Mouse (Mus musculus) lung, postnatal 0 days (tissue): Measurements from ENCODE around the gene Prss28. TPM values are rescaled to one million over a fixed set of nuclear protein-coding genes. Genes with fewer than 3 reads are reported as not detected.

Experiments
- ATAC-seq: fragments of 200-750 bp; cut with Nextera tagmentation; 2 replicates; pipeline ENCODE4 v1.8.0; 2017; ENCODE audit warnings: moderate library complexity
- DNase-seq: peaks from one replicate; pipeline ENCODE4 v3.0.0-alpha.2; 2016; ENCODE audit warnings: low spot score
- H3K27ac ChIP-seq: fragments of 300-500 bp; sonication (generic); 2 replicates; pipeline ENCODE4 v1.5.1; 2014; ENCODE audit warnings: antibody characterized with exemption, mild to moderate bottlenecking, low read length, mixed read lengths
- H3K27me3 ChIP-seq: fragments of 300-500 bp; sonication (generic); replicated peaks from 2 replicates; pipeline ENCODE4 v1.6.1; 2014; ENCODE audit warnings: low read length, mixed read lengths; ENCODE audit not compliant: insufficient read depth
- H3K36me3 ChIP-seq: fragments of 300-500 bp; sonication (generic); 2 replicates; pipeline ENCODE4 v1.6.1; 2014; ENCODE audit warnings: low read length, mixed read lengths; ENCODE audit not compliant: insufficient read depth
- H3K4me1 ChIP-seq: fragments of 300-500 bp; sonication (generic); 2 replicates; pipeline ENCODE4 v1.6.1; 2014; ENCODE audit warnings: antibody characterized with exemption, low read depth, low read length, mixed read lengths; ENCODE audit not compliant: insufficient read depth
- H3K4me2 ChIP-seq: fragments of 300-500 bp; sonication (generic); replicated peaks from 2 replicates; pipeline ENCODE4 v1.6.1; 2014; ENCODE audit warnings: low read depth, mild to moderate bottlenecking, low read length, moderate library complexity, mixed read lengths
- H3K4me3 ChIP-seq: fragments of 300-500 bp; sonication (generic); 2 replicates; pipeline ENCODE4 v1.5.1; 2014; ENCODE audit warnings: low read depth, low read length
- H3K9ac ChIP-seq: fragments of 300-500 bp; sonication (generic); replicated peaks from 2 replicates; pipeline ENCODE4 v1.6.1; 2014; ENCODE audit warnings: low read depth, mild to moderate bottlenecking
- H3K9me3 ChIP-seq: fragments of 300-500 bp; sonication (generic); 2 replicates; pipeline ENCODE4 v1.6.1; 2016; ENCODE audit warnings: low read length, mixed read lengths
- CTCF ChIP-seq: IDR thresholded peaks from 2 replicates; pipeline ENCODE4 v1.5.1; 2016; ENCODE audit warnings: antibody characterized with exemption, mild to moderate bottlenecking
- EP300 ChIP-seq: IDR thresholded peaks from 2 replicates; pipeline ENCODE4 v1.6.1; 2016; ENCODE audit warnings: antibody characterized with exemption, mild to moderate bottlenecking, control low read depth
- WGBS: fragments of 180-500 bp; shearing (Covaris S2); extraction: QIAGEN DNeasy Blood & Tissue Kit; methylation state at CpG from one replicate; pipeline ENCODE4 v1.1.7; 2014; 5-methylcytosine and 5-hydroxymethylcytosine counted together
- polyA plus RNA-seq: library from polyadenylated mRNA; unstranded; fragments of >200 nt; fragmentation: Nextera tagmentation; extraction: Ambion mirVana; gene quantifications from 2 replicates; pipeline ENCODE4 v1.2.1, GENCODE M21; 2015

The Prss28 gene
- polyA plus RNA-seq, 1 experiment from 2014 or later, result not detected

- TF ChIP-seq CTCF (peak; percentile 25; the same call in 1 of the 2 replicates), EP300 (no peak)
- WGBS, result 34% methylated on average over 4 of the region's 4 CpGs
- no peak overlapping the region for H3K9ac ChIP-seq
These were observed 18.0 kb upstream of the Prss28 start for GRCm38 (mm10) chr17:25290411-25290810.

GRCm38 (mm10) chr17:25293495-25293894, 15.0 kb upstream of the Prss28 start:
- Histone ChIP-seq H3K36me3 (no peaks in the 10 kb centered on the region), H3K4me2 (no peak overlapping the region), H3K9me3 (no peaks in the 10 kb centered on the region), H3K4me1 (no peaks in the 10 kb centered on the region), H3K27ac (no peak overlapping the region), H3K4me3 (no peak overlapping the region), H3K9ac (no peak overlapping the region), H3K27me3 (no peaks in the 10 kb centered on the region)
- WGBS, result 42% methylated on average over 5 of the region's 5 CpGs
- ATAC-seq (no peak), DNase-seq (no peak)
- TF ChIP-seq CTCF (no peak), EP300 (no peak)

More at GRCm38 (mm10) chr17:25290411-25290810, 18.0 kb upstream of the Prss28 start:
- Histone ChIP-seq H3K27ac (no peak overlapping the region), H3K4me2 (no peak overlapping the region), H3K9me3 (no peaks in the 10 kb centered on the region), H3K27me3 (no peaks in the 10 kb centered on the region), H3K4me3 (no peak overlapping the region), H3K36me3 (no peaks in the 10 kb centered on the region), H3K4me1 (no peaks in the 10 kb centered on the region)
- no peak for ATAC-seq
- no peak for DNase-seq

- no peak overlapping the region for H3K9ac ChIP-seq
- ATAC-seq, result no peak
- no peaks in the 10 kb centered on the region for H3K27me3 ChIP-seq
- H3K4me1 ChIP-seq, result no peaks in the 10 kb centered on the region
- no peak for DNase-seq
- H3K9me3 ChIP-seq, result no peaks in the 10 kb centered on the region
- no peak overlapping the region for H3K4me2 ChIP-seq
- H3K36me3 ChIP-seq, result no peaks in the 10 kb centered on the region
- WGBS, result 32% methylated on average over 1 of the region's 1 CpGs
- H3K27ac ChIP-seq, result no peak overlapping the region
- no peak overlapping the region for H3K4me3 ChIP-seq
- TF ChIP-seq EP300 (no peak), CTCF (no peak)
These were observed 14.3 kb upstream of the Prss28 start for GRCm38 (mm10) chr17:25294111-25294510.

- Histone ChIP-seq H3K4me2 (no peak within 1 kb of the TSS), H3K9ac (no peak within 1 kb of the TSS), H3K36me3 (no peaks in the 10 kb centered on the region), H3K4me1 (no peaks in the 10 kb centered on the region), H3K27me3 (no peaks in the 10 kb centered on the region), H3K4me3 (no peak within 1 kb of the TSS), H3K27ac (no peak within 1 kb of the TSS), H3K9me3 (no peaks in the 10 kb centered on the region)
- 84% methylated on average over 5 of the region's 5 CpGs for WGBS
- TF ChIP-seq CTCF (no peak), EP300 (no peak)
- DNase-seq (no peak), ATAC-seq (no peak)
These were observed 10.4 kb upstream of the Prss28 start, which contains the start of gene Prss34 for GRCm38 (mm10) chr17:25298094-25298493. Gene Prss34, plus strand, starts transcription at chr17:25298394.

GRCm38 (mm10) chr17:25318354-25318753, 9.9 kb downstream of the Prss28 start, which contains the start of gene Prss29:
Gene Prss29, plus strand, starts transcription at chr17:25318654.
- Histone ChIP-seq H3K4me3 (no peak within 1 kb of the TSS), H3K9ac (no peak within 1 kb of the TSS), H3K4me2 (no peak within 1 kb of the TSS), H3K36me3 (no peaks in the 10 kb centered on the region), H3K27ac (no peak within 1 kb of the TSS), H3K9me3 (no peaks in the 10 kb centered on the region), H3K27me3 (no peaks in the 10 kb centered on the region), H3K4me1 (no peaks in the 10 kb centered on the region)
- 66% methylated on average over 5 of the region's 5 CpGs for WGBS
- ATAC-seq (no peak), DNase-seq (no peak)
- no peak for TF ChIP-seq CTCF
- TF ChIP-seq EP300, result no peak

GRCm38 (mm10) chr17:25320819-25321218, 12.4 kb downstream of the Prss28 start:
- Histone ChIP-seq H3K4me2 (no peak overlapping the region), H3K27me3 (no peaks in the 10 kb centered on the region), H3K9ac (no peak overlapping the region), H3K27ac (no peak overlapping the region), H3K4me1 (no peaks in the 10 kb centered on the region), H3K9me3 (no peaks in the 10 kb centered on the region), H3K36me3 (no peaks in the 10 kb centered on the region), H3K4me3 (no peak overlapping the region)
- TF ChIP-seq EP300 (no peak), CTCF (no peak)
- WGBS, result 83% methylated on average over 8 of the region's 8 CpGs
- DNase-seq, result no peak
- ATAC-seq, result no peak

- Histone ChIP-seq H3K4me1 (no peaks in the 10 kb centered on the region), H3K9ac (no peak overlapping the region), H3K4me2 (no peak overlapping the region), H3K27me3 (no peaks in the 10 kb centered on the region), H3K4me3 (no peak overlapping the region), H3K9me3 (no peaks in the 10 kb centered on the region), H3K27ac (no peak overlapping the region), H3K36me3 (no peaks in the 10 kb centered on the region)
- ATAC-seq (no peak), DNase-seq (no peak)
- TF ChIP-seq EP300, result no peak
- TF ChIP-seq CTCF, result no peak
- WGBS, result 3% methylated on average over 2 of the region's 2 CpGs
These were observed 14.5 kb downstream of the Prss28 start for GRCm38 (mm10) chr17:25322930-25323329.
